Mouse (Mus musculus) telencephalon, adult 2 months (tissue): ENCODE measurements at regions not wholly inside any gene's neighbourhood (a gene's known extent, or its start where the extent isn't known, plus 50 kb on each side); places are given as distances from the start of the nearest gene placed in this dataset.

Experiments
- DNase-seq: peaks from one replicate; pipeline ENCODE4 v3.0.0-alpha.2; 2011; ENCODE audit warnings: low read depth, low spot score

- DNase-seq: no peak
Measured at GRCm38 (mm10) chr10:113161486-113161885, 232.7 kb upstream of the Atxn7l3b start.

GRCm38 (mm10) chr10:113160055-113160454, 231.3 kb upstream of the Atxn7l3b start:
- DNase-seq: no peak

- no peak for DNase-seq
Measured at GRCm38 (mm10) chr10:113158988-113159387, 230.2 kb upstream of the Atxn7l3b start.

- peak; percentile 9 for DNase-seq
Measured at GRCm38 (mm10) chr10:113141606-113142005, 212.8 kb upstream of the Atxn7l3b start.

GRCm38 (mm10) chr10:113114999-113115398, 186.2 kb upstream of the Atxn7l3b start:
- no peak for DNase-seq

- DNase-seq: peak; percentile 29
Measured at GRCm38 (mm10) chr10:113105771-113106430, 177.1 kb upstream of the Atxn7l3b start.

- DNase-seq: no peak
Measured at GRCm38 (mm10) chr10:113105301-113105700, 176.5 kb upstream of the Atxn7l3b start.
